Mouse (Mus musculus) C2C12 (cell line): ENCODE results near the gene Ehd2.

ENCODE experiments used
- CTCF ChIP-seq: IDR thresholded peaks from one replicate; pipeline ENCODE4 v1.5.1; 2011; ENCODE audit not compliant: control insufficient read depth, insufficient read depth, insufficient read length
- MAX ChIP-seq: IDR thresholded peaks from one replicate; pipeline ENCODE4 v1.6.1; 2011; ENCODE audit warnings: mild to moderate bottlenecking, control low read depth
- MYOD1 ChIP-seq: IDR thresholded peaks from one replicate; pipeline ENCODE4 v1.6.1; 2011; ENCODE audit warnings: low read depth; ENCODE audit not compliant: control insufficient read depth, insufficient read length
- MYOG ChIP-seq: IDR thresholded peaks from one replicate; pipeline ENCODE4 v1.6.1; 2011; ENCODE audit not compliant: control insufficient read depth, insufficient read length; ENCODE audit errors: extremely low read depth
- USF1 ChIP-seq: IDR thresholded peaks from one replicate; pipeline ENCODE4 v1.6.1; 2011; ENCODE audit warnings: low read depth, mild to moderate bottlenecking, control low read depth, moderate library complexity

DNA sequence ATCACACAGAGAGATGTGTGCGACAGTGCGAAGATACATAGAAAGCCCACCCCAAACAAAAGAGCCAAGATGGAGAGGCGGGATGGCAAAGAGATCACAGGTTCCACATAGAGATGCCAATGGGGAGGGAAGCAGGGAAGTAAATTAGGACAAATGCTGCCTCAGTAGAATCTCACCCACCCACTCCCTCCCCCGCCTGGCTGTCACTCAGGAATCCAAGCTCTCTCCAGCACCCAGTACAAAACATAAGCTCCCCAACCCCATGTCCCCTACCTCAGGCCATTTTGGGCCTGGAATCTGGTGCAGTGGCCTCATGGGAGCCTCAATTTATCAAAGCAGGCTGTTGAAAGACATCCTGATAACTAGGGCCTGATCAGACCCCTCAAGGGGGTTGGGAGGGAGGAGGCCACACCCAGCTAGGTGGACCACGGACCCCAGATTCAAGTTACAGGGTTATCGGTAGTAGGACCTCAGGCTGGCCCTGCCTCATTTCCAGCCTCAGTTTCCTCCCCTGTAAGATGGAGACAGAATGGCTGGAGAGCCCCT, 46.6 kb downstream of the Ehd2 start:
- TF ChIP-seq CTCF (no peak), MYOD1 (no peak), USF1 (no peak), MYOG (no peak), MAX (no peak)
